Mouse (Mus musculus) spleen, postnatal 36 days (tissue): Measurements from ENCODE around the gene Nsmf.

Source experiments
- DNase-seq, 2 experiments: peaks; one replicate each; pipeline ENCODE4 v3.0.0; 2022; ENCODE audit warnings: low spot score in 2 of 2, mixed read lengths in 1 of 2

Gene Nsmf

DNA sequence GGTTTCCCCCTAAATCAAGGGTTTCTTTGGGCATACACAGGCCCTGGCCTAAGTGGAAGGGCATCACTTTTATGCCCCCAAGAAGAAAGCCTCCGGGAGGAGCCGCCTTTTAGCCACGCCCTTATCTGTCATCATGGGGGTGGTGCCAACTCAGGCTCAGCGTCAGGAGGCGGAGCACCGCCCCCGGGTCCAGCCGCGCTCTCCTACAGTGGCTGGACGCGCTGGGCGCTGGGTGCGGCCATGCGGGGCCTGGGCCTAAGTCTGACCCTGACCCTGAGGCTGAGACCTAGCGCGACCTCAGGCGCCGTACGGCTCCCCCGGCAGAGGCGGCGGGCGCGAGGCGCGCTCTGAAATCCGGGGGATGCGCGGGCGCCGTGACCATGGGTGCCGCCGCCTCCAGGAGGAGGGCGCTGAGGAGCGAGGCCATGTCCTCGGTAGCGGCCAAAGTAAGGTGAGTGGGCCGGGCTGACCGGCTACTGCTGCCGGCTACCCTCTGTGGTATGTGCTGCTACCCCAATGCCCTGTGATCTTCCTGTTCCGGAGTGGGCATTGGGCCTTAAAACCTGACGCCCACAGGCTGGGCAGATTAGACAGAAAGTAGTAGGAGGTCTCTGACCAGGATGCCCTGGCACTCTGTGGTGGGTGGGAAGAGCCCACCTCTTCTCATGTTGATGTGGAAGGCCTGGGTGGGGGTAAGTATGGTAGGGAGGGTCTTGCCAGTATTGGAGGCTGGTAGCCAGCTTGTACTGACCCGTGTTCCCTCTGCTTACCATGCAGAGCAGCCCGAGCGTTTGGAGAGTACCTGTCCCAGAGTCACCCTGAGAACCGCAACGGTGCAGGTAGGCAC, at the start of gene Nsmf:
Gene Nsmf, plus strand, starts transcription at position 135 of the 847 bp plus-strand sequence.
- DNase-seq, result peak; percentile 75 to 78

DNA sequence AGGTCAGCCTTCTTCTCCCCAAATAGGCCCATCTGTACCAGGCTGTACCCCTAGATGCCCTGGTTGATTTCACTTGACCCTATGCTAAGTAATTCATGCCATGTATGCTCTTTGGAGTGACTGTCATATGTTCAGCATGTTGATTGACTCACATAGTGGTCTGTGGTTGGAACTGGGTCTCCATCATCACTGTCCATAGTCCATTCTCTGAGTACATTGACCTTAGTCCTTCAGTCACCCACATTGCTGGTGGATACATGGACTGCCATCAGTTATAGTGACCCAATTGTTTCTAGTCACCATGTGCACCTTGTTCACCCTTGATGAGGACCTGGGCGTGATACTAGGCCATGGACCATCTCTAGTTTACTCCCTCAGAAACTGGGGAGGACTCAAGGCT, 47.4 kb upstream of the Nsmf start:
- DNase-seq, result no peak

DNA sequence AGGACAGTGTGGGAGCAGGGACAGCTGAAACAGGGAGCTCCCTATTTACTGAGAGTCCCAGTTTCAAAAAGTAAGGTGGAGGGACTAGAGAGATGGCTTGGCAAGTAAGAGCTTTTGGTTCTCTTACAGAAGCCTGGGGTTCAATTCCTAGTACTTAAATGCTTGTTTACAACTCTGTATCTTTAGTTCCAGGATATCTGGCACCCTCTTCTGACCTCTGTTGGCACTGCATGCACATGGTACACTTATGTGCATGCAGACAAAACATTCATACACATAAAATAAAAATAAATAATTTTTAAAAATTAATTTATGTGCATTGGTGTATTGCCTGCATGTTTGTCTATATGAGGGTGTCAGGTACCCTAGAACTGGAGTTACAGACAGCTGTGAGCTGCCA, 45.9 kb upstream of the Nsmf start:
- DNase-seq, result peak in 1 of 2 experiments; percentile 6

DNA sequence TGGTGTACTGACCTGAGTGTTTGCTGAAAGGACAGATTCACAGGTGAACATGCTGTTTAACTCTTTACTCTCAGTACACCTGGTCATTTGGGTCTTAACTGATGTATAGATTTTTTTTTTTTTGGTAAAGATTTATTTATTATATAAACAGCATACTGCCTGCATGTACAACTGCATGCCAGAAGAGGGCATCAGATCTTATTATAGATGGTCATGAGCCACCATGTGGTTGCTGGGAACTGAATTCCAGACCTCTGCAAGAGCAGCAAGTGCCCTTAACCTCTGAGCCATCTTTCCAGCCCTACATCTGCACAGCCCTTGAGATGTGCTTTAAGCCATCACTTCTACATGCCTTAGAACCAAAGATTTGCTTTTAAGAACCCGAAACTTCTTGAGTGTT, 31.5 kb upstream of the Nsmf start:
- DNase-seq, result no peak

DNA sequence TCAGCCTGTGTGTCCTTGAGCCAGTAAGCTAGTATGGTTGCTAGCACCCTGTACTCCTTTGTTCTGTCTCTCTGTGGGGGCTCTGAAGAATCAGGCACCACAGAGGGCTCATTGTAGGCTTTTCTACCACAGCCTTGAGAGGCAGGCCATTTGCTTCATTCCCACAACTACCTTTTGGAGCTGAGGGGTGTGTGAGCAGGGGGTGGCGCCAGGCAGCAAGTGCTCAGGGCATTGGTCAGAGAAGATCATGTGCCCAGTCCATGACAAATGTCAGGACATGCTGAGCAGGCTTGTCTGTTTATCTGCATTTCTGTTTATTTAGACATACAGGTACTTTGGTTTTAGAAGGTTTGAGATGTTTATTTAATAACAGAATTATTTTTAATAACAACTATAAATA, 29.0 kb upstream of the Nsmf start:
- DNase-seq, result no peak

DNA sequence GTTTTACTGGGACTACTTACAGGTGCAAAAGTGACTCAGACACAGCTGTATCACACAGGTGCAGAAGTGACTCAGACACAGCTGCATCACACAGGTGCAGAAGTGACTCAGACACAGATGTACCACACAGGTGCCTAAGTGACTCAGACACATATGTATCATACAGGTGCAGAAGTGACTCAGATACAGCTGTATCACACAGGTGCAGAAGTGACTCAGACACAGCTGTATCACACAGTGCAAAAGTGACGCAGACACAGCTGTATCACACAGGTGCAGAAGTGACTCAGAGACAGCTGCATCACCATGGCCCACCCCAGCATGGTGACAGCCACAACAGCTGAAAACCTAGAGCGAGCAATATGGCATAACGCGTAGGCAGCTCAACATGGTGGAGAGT, 19.2 kb upstream of the Nsmf start:
- no peak for DNase-seq

DNA sequence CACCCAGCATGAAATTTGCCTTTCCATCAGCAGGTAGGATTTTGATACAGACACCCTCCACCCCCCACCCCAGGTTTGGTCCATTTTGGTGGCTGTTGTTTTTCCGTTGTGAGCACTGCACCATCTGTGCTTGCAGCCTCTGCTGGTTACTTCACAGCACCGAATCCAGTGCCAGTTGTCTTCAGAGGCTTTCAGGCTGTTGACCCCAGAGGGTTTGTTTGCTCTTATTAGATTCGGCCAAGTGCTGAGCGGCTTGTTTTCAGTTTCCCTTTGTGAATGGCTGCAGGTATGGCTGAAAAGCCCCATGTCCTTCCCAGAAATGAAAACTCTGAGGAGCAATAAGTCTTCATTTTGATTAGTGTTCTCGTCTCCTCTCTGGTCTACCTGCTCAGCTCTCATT, 14.1 kb upstream of the Nsmf start:
- DNase-seq, result no peak

DNA sequence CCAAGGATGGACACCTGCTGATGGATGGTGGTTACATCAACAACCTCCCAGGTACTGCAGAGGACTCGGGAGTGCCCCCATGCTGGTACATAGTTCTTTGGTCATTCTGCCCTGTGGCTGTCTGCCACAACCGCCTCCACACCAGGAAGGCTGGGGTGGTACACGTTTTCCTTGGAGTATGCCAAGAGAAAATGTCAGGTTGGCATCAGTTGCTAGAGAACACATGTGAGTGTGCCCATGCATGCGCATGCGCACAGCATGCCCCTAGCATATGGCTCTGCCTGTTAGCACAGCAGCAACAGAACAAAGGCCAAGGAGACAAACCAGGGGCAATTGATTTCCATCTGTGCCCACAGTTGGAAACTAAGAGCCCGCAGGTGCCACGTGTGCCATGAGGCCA, 3.2 kb upstream of the Nsmf start:
- DNase-seq, result no peak

DNA sequence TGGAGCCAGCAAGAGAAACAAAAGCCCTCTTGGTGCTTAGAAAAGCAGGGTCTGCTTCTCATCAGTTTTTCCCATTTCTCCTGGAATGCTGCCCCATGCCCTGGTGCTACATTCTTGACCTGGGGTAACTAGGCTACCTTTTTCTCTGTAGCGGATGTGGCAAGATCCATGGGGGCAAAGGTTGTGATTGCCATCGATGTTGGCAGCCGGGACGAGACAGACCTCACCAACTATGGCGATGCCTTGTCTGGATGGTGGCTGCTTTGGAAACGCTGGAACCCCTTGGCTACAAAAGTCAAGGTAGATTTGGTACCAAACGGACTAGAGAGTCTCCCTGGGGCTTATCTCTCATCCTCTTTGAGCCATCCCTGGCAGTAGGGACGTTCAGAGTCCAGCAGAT, 2.7 kb upstream of the Nsmf start:
- no peak for DNase-seq

DNA sequence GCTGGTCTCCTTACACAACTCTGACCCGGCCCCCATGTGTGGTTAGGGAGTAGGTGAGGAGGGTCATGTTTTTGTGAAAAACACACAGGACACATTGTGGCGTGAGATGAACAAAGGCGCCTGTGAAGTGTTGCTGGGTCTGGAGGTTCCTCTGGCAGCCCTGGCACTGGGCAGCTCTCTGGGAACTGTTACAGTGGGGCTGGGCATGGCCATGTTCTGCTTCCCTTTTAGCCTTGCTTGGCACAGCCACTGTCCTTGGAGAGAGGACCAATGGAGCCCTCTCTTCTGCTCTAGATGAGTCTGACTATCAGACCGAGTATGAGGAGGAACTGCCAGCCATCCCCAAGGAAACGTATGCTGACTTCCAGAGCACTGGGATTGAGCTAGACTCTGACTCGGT, 1.1 kb upstream of the Nsmf start:
- DNase-seq, result no peak

DNA sequence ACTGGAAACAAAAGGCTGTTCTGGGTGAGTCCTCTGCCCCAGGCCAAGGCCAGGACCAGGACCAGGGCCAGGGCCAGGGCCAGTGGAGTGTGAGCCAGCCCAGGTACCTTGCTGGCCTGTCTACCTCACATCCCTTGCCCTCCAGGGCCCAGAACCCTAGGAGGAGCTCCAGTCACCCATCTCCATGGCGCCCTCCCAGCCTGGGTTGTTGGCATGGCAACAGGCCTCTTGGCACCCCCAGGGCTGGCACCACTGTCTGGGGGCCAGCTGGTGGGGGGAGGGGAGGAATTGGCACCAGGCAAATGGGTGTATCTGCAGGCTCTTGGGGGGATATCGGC, 882 bp downstream of the Nsmf start:
- no peak for DNase-seq

DNA sequence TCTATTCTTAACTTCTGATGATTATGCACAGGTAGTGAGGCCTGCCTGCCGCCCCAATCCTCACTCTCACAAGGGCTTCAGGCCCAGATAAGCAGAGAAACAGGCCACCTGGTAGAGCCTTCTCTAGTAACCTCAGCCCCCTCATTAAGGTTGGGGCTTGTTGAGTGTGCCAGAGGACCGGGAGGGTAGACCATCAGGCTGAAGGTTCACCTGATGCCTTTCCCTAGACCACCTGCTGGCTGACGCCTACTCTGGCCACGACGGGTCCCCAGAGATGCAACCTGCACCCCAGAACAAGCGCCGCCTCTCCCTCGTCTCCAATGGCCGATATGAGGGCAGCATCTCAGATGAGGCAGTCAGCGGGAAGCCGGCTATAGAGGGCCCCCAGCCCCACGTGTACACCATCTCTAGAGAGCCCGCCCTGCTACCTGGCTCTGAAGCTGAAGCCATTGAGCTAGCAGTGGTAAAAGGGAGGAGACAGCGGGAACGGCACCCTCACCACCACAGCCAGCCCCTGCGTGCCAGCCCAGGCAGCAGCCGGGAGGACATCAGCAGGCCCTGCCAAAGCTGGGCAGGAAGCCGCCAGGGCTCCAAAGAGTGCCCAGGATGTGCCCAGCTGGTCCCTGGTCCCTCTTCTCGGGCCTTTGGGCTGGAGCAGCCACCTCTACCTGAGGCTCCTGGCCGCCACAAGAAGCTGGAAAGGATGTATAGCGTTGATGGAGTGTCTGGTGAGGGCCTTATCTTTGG, 1.4 kb downstream of the Nsmf start:
- DNase-seq, result no peak

DNA sequence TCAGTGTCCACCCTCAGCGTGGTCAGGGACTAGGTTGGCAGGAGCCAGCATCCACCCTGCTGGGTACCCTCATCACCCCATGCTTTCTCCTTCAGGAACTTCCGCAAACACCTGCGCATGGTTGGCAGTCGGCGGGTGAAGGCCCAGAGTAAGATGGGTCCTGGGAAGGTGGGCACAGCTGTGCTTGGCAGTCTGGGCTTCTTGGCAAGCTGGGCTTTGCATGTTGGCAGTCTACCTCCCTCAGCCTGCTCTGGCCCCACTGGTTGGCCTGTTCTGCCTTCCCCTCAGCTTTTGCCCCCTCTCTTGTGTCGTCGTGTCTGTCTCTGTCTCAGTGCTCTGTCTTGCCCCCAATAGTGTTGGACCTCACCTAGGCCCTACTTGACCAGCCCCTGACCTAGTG, 4.8 kb downstream of the Nsmf start:
- no peak for DNase-seq

DNA sequence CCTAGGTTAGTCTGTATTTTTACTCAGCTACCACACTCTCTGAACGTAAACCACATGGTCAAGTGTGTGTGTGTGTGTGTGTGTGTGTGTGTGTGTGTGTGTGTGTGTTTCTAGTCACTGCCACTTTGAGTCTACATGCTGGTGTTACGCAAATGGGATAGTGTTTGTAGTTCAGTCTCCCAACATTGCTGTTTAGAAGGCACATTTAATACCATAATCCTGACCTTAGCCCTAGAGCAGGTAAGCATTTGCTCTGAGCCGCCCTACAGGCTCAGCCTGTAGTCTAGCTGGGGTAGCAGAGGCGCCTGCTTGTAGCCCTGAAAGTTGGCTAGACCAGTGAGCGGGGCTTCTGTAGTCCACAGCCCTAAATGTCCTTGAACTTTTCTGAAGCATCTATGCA, 9.4 kb downstream of the Nsmf start:
- DNase-seq, result no peak

DNA sequence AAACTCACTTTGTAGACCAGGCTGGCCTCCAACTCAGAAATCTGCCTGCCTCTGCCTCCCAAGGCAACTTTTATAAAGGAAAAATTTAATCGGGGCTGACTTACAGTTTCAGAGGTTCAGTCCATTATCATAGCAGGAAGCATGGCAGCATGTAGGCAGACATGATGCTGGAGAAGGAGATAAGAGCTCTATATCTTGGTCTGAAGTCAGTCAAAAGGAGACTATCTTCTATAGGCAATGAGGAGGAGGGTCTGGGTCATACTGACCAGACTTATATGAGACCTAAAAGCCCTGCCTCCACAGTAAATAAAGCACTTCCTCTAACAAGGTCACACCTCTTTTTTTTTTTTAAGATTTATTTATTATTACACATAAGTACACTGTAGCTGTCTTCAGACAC, 10.1 kb downstream of the Nsmf start:
- DNase-seq, result no peak

DNA sequence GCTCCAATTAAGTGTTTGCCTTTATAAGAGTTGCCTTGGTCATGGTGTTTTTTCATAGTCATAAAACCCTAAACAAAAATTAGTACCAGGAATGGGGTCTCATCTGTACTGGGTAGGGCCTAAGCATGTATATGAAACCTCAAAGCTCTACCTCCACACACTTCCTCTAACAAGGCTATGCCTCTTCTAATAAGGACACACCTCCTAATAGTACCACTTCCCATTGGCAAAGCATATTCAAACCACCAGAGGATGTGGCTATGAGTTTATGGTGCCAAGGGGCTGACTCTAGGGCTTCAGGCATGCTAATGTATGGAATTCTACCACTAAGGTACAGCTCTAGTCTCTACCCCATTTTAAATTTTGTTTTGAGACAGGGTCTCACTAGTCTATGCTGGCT, 11.4 kb downstream of the Nsmf start:
- no peak for DNase-seq

DNA sequence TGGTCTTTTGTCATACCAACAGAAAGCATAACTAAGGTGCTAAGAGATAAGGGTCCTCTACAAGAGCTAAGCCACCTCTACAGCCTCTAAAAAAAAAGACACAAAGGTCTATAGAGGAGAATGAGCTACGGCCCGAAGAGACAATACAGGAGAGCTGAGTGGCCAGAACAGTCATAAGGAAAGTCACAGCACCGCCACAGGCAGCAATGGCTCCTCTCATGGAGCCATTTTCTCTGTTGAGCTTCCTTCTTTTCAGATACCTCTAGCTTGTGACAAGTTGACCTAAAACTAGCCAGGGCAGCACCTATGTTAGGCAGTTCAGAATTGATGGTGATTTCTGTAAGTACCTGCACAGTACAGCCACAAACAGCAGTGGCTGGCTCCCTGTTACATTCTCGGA, 12.4 kb downstream of the Nsmf start:
- no peak for DNase-seq

DNA sequence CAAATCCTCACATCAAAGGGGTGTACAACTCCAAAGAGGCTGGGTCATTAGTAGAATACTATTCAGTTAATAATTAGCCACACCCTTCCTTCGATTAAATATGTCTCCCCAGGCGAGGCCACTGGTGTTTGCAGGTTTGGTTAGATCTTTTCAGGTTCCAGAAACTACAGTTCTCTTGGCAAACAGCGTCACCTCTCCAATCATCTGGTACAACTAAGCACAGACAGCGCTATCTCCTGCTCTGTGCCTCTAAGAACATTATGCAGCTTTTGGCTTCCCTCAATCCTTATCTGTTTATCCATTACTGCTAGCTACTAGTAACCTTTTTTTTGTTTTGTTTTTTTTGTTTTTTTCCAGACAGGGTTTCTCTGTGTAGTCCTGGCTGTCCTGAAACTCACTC, 15.4 kb downstream of the Nsmf start:
- no peak for DNase-seq

DNA sequence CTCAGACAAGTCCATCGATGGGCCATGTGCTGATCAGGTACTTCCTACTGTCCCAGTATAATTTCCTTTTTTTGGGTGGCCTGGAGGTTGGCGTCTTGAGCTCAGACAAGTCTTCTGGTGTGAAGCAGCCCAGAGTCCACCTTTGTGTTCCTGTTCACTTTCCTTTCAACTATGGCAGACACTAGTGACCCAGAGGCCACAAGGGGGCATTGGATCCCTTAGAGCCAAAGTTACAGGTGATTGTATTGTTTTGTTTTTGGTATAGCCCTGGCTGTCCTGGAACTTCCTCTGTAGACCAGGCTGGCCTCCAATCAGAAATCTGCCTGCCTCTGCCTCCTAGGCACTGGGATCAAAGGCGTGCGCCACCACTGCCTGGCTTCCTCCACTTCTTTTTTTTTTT, 18.2 kb downstream of the Nsmf start:
- DNase-seq, result no peak

DNA sequence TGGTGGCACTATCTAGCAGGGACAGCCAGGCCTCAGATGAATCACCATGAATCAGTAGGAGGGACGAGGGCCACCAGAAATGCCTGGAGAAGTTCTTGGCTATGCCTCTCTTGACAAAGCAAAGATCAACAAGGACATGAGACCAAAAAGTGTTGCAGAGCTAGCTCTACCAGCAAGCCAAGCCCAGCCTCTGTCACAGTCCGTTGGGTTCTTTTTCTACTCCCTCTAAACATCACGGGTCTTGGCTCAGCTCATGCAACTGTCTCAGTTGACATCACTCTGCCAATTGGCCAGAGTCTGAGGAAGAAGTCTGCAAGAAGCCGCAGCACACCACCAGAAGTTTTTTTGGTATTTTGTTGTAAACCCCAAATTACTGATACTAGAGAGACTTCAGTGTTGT, 21.4 kb downstream of the Nsmf start:
- DNase-seq, result no peak

DNA sequence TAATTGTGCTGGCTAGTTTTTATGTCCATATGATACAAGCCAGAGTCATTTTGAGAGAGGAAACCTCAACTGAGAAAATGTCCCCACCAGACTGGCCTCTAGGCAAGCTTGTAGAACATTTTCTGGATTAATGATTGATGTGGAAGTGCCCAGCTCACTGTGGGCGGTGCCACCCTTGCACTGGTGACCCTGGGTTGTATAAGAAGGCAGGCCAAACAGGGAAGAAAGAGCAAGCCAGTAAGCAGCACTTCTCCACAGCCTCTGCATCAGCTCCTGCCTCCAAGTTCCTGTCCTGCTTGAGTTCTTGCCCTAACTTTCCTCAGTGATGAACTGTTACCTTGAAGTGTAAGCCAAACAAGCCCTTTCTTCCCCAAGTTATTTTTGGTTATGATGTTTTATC, 24.8 kb downstream of the Nsmf start:
- DNase-seq, result no peak

DNA sequence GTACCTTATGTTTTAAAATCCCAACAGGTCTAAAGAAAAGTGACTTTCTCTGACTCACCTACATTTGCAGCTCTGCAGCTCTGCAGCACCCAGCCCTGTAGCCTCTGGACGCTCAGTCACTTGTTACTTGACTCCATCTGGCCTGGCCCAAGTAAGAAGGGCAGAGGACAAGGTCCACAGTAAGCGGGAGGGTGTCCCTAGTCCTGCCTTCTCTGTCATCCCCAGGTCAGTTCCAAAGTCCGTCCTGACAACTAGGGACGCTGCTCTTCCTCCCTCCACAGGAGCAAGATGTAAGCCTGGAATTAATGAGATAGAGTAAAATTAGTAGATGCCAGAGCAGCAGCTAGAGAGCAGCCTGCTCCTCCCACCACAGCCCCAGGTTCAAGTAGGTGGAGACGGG, 25.9 kb downstream of the Nsmf start, which contains the start of gene Entpd8:
Gene Entpd8, plus strand, starts transcription at position 229 of the 400 bp plus-strand sequence.
- DNase-seq, result no peak

DNA sequence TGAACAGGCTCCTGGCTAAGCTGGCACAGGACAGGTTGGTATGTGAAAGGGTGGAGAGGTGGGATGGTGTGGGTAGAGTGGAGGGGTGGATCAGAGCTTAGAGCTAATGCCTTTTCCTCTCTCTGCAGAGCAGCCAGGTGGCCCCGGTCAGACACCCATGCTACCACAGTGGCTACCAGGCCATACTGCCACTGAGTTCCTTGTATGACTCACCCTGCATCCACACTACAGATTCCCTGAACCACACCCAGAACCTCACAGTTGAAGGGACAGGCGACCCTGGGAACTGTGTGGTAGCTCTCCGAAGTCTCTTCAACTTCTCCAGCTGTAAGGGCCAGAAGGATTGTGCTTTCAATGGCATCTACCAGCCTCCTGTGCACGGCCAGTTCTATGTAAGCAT, 29.5 kb downstream of the Nsmf start:
- no peak for DNase-seq
